In the genomic region with DNA sequence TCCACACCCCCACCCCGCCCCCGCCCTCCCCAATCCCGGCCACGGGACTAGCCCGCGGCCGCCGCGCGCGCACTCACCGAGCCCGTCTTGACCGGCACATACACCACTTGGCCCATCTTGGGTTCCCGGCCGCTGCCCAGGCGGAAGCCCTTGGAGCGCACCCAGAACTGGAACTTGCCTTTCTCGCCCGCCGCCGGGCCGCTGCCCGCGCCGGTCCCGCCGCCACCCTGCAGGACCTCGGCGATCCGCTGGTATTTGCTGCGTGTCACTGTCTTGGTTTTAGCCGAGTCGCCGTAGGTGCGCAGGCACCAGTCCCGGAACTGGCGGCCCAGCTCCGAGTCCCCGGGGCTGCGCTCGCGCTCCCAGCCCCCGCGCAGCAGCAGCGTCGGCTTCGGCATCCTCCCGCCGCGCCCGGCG, we compare ENCODE assay signal across 8 mouse cellular contexts. TPM values are rescaled to one million over a fixed set of nuclear protein-coding genes. Genes with fewer than 3 reads are reported as not detected.
DNase-seq lines count a peak whose midpoint lies in the region; ATAC-seq and TF ChIP-seq lines count a peak whose summit lies in the region.

No protein-coding gene starts in this region.

- H3K4me3 ChIP-seq in thymus, adult 2 months (ENCODE audit: control insufficient read depth, insufficient read depth, low read length), result peak overlapping the region; percentile 46
- H3K4me3 ChIP-seq in kidney, adult 2 months (ENCODE audit: insufficient read depth, low read depth, low read length), result peak overlapping the region; percentile 50
- peak overlapping the region; percentile 63 for H3K4me3 ChIP-seq in lung, embryonic 14.5 days (ENCODE audit: low read depth, low read length)

- under 1% methylated on average over 53 of the region's 53 CpGs for WGBS in thymus, adult 2 months
- WGBS in kidney, adult 2 months, result 2% methylated on average over 52 of the region's 53 CpGs
- WGBS in lung, embryonic 14.5 days, result 0% methylated on average over 40 of the region's 53 CpGs

- ATAC-seq in lung, embryonic 14.5 days (ENCODE audit: insufficient read depth), result peak; percentile 15; the same call in 1 of the 2 replicates

- peaks cover 24% of the 10 kb centered on the region for H3K27me3 ChIP-seq in thymus, adult 2 months (ENCODE audit: control insufficient read depth, insufficient read depth, low read length)
- H3K27me3 ChIP-seq in kidney, adult 2 months (replicated peaks; ENCODE audit: control insufficient read depth, insufficient read depth, low read length), result 0 out of 2 replicates have a peak, but pooled peaks cover 2% of the 10 kb centered on the region
- peaks cover 27% of the 10 kb centered on the region for H3K27me3 ChIP-seq in lung, embryonic 14.5 days (ENCODE audit: insufficient read depth, low read length)

- peaks cover 40% of the 10 kb centered on the region for H3K4me1 ChIP-seq in thymus, adult 2 months (replicated peaks; ENCODE audit: control insufficient read depth, insufficient read depth, low read length)
- H3K4me1 ChIP-seq in kidney, adult 2 months (ENCODE audit: control insufficient read depth, insufficient read depth, low read length), result no peaks in the 10 kb centered on the region
- H3K4me1 ChIP-seq in lung, embryonic 14.5 days (ENCODE audit: insufficient read depth), result no peaks in the 10 kb centered on the region

- H3K27ac ChIP-seq in thymus, adult 2 months (ENCODE audit: control insufficient read depth, insufficient read depth, low read length), result no peak overlapping the region
- no peak overlapping the region for H3K27ac ChIP-seq in kidney, adult 2 months (ENCODE audit: insufficient read depth, low read depth, low read length)
- H3K27ac ChIP-seq in lung, embryonic 14.5 days (ENCODE audit: low read depth), result 0 out of 2 replicates have a peak overlapping the region, but pooled peaks have one; percentile 50

- DNase-seq in thymus, adult 2 months, result peak; percentile 19
- DNase-seq in thymus, adult 18-20 months, result no peak
- peak; percentile 81 to 83 for DNase-seq in cerebellum, postnatal 10 days
- peak; percentile 38 to 70 for DNase-seq in heart, adult 18-20 months
- DNase-seq in kidney, adult 2 months, result peak; percentile 69
- peak; percentile 52 for DNase-seq in lung, embryonic 14.5 days
- peak; percentile 68 for DNase-seq in retina, postnatal 1 day
- DNase-seq in layer of hippocampus, adult 9-10 months (ENCODE audit: low spot score), result no peak

- H3K4me2 ChIP-seq in lung, embryonic 14.5 days, result peak overlapping the region; percentile 100

- H3K9ac ChIP-seq in lung, embryonic 14.5 days, result peak overlapping the region; percentile 64

- no peak for TF ChIP-seq POLR2A in thymus, adult 2 months (IDR thresholded peaks at IDR 0.05; ENCODE audit: control insufficient read depth, extremely low read depth, insufficient read depth, low read length, poor library complexity)
- TF ChIP-seq POLR2A in kidney, adult 2 months (IDR thresholded peaks at IDR 0.05; ENCODE audit: low read depth, low read length), result no peak

- H3K9me3 ChIP-seq in lung, embryonic 14.5 days (ENCODE audit: low read depth, low read length), result no peaks in the 10 kb centered on the region

- no peaks in the 10 kb centered on the region for H3K36me3 ChIP-seq in thymus, adult 2 months (ENCODE audit: control insufficient read depth, insufficient read depth, low read length)
- H3K36me3 ChIP-seq in kidney, adult 2 months (ENCODE audit: control insufficient read depth, insufficient read depth, low read length), result no peaks in the 10 kb centered on the region
- no peaks in the 10 kb centered on the region for H3K36me3 ChIP-seq in lung, embryonic 14.5 days (ENCODE audit: insufficient read depth)

- no peak for TF ChIP-seq CTCF in thymus, adult 2 months (IDR thresholded peaks at IDR 0.05; ENCODE audit: borderline replicate concordance, control insufficient read depth, extremely low read depth, insufficient read depth, low read length, poor library complexity)
- no peak for TF ChIP-seq CTCF in kidney, adult 2 months (conservative IDR thresholded peaks at IDR 0.05; ENCODE audit: insufficient read depth, insufficient read length, low read depth, low read length)
- no peak for TF ChIP-seq CTCF in lung, embryonic 14.5 days (IDR thresholded peaks at IDR 0.05; ENCODE audit: low read depth)

RNA-seq across cellular contexts. Expression of a gene that starts 0.4 kb away (rescaled TPM):
- 4.2 and 4.4 TPM in 2 replicates for polyA plus RNA-seq in thymus, adult 2 months (2012; rRNA removed)
- 1 to 10 TPM; 3.3 to 3.8 TPM for total RNA-seq in heart, adult 18-20 months (2021)
- polyA plus RNA-seq in kidney, adult 2 months (2012; rRNA removed), result 11.9 and 14.5 TPM in 2 replicates
- 13.6 and 13.9 TPM in 2 replicates for polyA plus RNA-seq in lung, embryonic 14.5 days (2014; fragmentation: Nextera tagmentation; extraction: Ambion mirVana)

RNA-seq across cellular contexts. Expression of a gene that starts 36.8 kb away (rescaled TPM):
- polyA plus RNA-seq in thymus, adult 2 months (2012; rRNA removed), result not detected in 2 replicates
- total RNA-seq in heart, adult 18-20 months (2021), result not detected
- not detected in 2 replicates for polyA plus RNA-seq in kidney, adult 2 months (2012; rRNA removed)
- polyA plus RNA-seq in lung, embryonic 14.5 days (2014; fragmentation: Nextera tagmentation; extraction: Ambion mirVana), result not detected in 2 replicates

Comparison
In these comparisons a context has a peak if more than half of its experiments do, and no peak if none do; other contexts are left out.
1. DNase-seq: peak in thymus, adult 2 months (single experiment), cerebellum, postnatal 10 days (2 of 2), heart, adult 18-20 months (2 of 2), kidney, adult 2 months (single experiment), lung, embryonic 14.5 days (single experiment) and retina, postnatal 1 day (single experiment); none in thymus, adult 18-20 months (0 of 2) and layer of hippocampus, adult 9-10 months (single experiment).
2. Peak in every context shown above with its lines, with median percentiles within 50 percentile points of each other: H3K4me3 ChIP-seq.